Mouse (Mus musculus) hematopoietic stem cell, adult 5-6 weeks (primary cell): ENCODE data around the gene Atp1a4. TPM values are rescaled to one million over a fixed set of nuclear protein-coding genes. Genes with fewer than 3 reads are reported as not detected.
A peak's percentile ranks its signal among the peaks of the same experiment; 100 is the strongest.

Source experiments
- ATAC-seq, 2 experiments: fragments of 125-278 bp in 1 of 2; replicated peaks in 1 of 2; 2 replicates each; pipeline ENCODE4 v1.8.0; 2016 to 2017; ENCODE audit warnings: inconsistent platforms in 2 of 2, mild to moderate bottlenecking in 2 of 2, moderate number of reproducible peaks in 2 of 2, low read depth in 1 of 2, moderate TSS enrichment in 1 of 2; ENCODE audit not compliant: low FRiP score in 2 of 2, poor library complexity in 2 of 2, severe bottlenecking in 2 of 2, insufficient read depth in 1 of 2, low TSS enrichment in 1 of 2
- total RNA-seq: library from RNA; stranded (forward); fragments of 172-1452, 232-1000 nt; gene quantifications from 2 replicates; pipeline ENCODE4 v1.2.3, GENCODE M21; 2017

The Atp1a4 gene
- total RNA-seq, 1 experiment from 2014 or later, result not detected

- ATAC-seq, result no peak
Measured at GRCm38 (mm10) chr1:172243547-172244205, 14.5 kb downstream of the Atp1a4 start.

GRCm38 (mm10) chr1:172242401-172242800 is 15.8 kb downstream of the Atp1a4 start:
- ATAC-seq, result no peak

GRCm38 (mm10) chr1:172240945-172241708 is 17.1 kb downstream of the Atp1a4 start:
- ATAC-seq, result peak; percentile 73 to 77

GRCm38 (mm10) chr1:172229215-172229614 is 29.0 kb downstream of the Atp1a4 start:
- ATAC-seq, result no peak

GRCm38 (mm10) chr1:172228209-172228608 is 30.0 kb downstream of the Atp1a4 start:
- ATAC-seq, result no peak

GRCm38 (mm10) chr1:172221297-172222063 is 36.7 kb downstream of the Atp1a4 start:
- ATAC-seq, result no peak

GRCm38 (mm10) chr1:172220414-172220813 is 37.8 kb downstream of the Atp1a4 start:
- ATAC-seq, result no peak

- ATAC-seq, result no peak
Measured at GRCm38 (mm10) chr1:172219451-172220406, 38.5 kb downstream of the Atp1a4 start, which contains the start of gene Casq1. Casq1 (minus strand) TSS chr1:172219868.

GRCm38 (mm10) chr1:172218164-172218910 is 39.9 kb downstream of the Atp1a4 start:
- ATAC-seq, result no peak

GRCm38 (mm10) chr1:172217148-172217547 is 41.1 kb downstream of the Atp1a4 start:
- peak; percentile 88 for ATAC-seq

GRCm38 (mm10) chr1:172214748-172215147 is 43.5 kb downstream of the Atp1a4 start:
- ATAC-seq, result no peak

GRCm38 (mm10) chr1:172213771-172214170 is 44.4 kb downstream of the Atp1a4 start:
- no peak for ATAC-seq

GRCm38 (mm10) chr1:172212776-172213175 is 45.4 kb downstream of the Atp1a4 start:
- no peak for ATAC-seq

- ATAC-seq, result peak in 1 of 2 experiments; percentile 30; a peak in 1 of 4 replicates
Measured at GRCm38 (mm10) chr1:172207111-172207584, 51.1 kb downstream of the Atp1a4 start.

- peak; percentile 63 to 67 for ATAC-seq
Measured at GRCm38 (mm10) chr1:172206141-172206917, 51.9 kb downstream of the Atp1a4 start, which contains the start of gene Pea15a. Pea15a (minus strand) TSS chr1:172206804.
